Mouse (Mus musculus): ENCODE measurements around the gene Pak6.

Gene Pak6

DNA sequence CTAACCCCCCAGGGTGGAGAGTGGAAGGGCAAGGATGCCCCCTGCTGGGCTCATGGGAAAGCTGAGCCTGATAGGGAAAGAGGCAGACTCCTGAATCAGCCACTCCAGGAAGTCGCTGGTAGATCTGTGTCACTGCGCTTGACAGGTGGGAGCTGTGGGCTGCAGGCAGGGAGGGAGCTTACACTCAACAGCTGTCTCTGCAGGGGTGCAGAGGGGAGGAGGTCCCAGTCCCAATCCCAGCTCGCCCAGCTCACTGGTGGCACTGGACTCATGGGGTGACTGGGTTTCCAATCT lies 67.5 kb downstream of the Pak6 start:
- peak; percentile 90 for DNase-seq (ENCODE audit: low spot score)

DNA sequence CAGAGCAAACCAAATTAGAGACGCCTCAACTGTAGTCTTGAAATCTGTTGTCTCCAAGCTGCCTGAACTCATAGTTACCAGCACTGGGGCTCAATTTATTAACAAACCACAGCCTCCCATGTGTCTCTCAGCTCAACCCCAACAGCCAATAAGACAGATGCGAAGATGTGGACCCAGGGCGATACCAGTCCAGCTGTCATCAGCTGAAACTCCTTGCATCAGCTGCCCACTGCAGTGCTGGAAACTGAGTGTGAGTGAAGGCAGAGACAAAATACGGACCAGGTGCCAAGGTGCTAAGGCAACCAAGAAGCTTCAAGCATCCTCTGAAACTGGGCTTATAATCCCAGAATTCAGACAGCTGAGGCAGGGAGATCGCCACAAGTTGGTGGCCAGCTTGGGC lies 68.9 kb downstream of the Pak6 start:
- no peak for DNase-seq (ENCODE audit: low spot score)

DNA sequence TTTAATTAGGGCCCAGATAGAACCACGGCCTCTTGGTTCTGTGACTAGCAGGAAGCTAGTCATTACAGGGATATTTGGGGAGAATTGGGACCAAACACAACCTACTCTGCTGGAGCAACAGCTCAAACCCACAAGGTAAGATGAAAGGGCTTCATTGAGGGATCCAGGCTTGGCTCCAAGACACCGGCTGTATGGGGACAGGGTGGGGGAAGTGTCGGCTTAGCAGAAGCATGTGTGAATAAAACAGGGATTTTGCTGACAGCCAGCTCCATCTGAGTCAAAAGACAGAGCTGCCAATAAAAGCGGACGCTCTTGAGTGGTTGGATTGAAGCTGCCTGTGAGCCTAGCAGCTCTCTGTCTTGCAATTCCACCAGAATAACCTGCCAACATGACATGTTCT lies 70.2 kb downstream of the Pak6 start:
- DNase-seq (ENCODE audit: low spot score) = no peak

DNA sequence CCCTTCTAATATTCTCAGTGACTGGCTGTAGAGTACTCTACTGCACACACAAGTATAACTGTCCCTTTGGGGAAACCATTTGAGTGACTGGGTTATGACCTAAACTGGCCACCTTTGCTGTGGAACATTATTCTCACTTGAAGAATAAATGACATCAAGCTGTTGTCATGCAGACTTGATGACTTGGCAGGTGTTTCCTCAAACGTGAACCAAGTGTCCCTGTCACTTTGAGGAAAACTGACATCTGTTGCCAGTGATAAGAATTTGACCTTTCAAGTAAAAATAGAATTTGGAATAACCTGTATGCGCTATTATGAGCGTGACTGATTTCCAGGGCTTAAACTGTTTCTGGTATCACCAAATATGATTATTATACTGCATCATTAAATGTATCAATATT lies 77.2 kb downstream of the Pak6 start:
- no peak for DNase-seq (ENCODE audit: low spot score)

DNA sequence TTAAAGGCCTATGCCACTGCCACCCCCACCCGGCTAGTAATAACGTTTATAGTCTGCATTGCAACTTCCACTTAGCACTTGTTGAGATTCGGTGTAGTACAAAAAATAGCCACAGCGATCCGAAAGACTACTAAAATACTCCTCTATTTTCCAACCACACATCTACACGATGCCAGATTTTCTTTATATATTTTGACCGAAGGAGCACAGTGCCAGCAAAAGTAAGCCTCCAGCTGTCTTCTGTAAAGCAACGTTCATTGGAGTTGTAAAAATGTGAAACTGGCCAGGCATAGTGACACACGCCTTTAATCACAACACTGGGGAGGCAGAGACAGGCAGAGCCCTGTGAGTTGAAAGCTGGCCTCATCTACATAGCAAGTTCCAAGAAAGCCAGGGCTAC lies 78.1 kb downstream of the Pak6 start:
- DNase-seq (ENCODE audit: low spot score) = no peak

DNA sequence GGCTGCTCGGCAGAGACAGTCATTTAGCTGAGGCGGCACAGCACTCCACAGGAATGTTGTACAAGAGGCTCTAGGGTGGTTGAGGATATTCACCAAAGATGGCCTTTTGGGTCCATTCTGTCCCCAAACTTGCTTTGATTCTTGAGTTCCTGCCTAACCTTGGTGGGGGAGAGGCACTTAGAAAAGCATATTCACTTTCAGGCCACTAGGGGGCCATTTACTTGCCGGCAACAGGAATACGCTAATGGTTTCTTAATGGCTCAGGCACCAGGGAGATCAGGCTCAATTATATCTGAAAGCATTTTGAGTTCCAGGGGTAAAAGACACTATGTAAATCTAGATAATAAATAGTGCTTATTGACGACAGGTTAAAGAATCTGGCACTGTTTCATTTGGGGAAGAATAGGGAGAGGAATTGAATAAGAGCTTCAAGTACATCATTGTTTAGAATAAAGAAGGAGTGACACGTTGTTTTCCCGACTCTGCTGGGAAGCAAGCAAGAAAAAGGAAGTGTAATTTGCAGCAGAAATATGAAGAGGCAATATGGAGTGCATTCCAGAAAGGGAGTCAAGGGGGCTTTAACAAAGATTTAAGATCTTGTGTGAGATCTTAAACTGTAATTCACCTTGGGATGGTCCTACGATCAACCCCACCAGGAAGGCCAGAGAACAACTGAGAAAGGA lies 80.3 kb downstream of the Pak6 start:
- no peak for DNase-seq (ENCODE audit: low spot score)

DNA sequence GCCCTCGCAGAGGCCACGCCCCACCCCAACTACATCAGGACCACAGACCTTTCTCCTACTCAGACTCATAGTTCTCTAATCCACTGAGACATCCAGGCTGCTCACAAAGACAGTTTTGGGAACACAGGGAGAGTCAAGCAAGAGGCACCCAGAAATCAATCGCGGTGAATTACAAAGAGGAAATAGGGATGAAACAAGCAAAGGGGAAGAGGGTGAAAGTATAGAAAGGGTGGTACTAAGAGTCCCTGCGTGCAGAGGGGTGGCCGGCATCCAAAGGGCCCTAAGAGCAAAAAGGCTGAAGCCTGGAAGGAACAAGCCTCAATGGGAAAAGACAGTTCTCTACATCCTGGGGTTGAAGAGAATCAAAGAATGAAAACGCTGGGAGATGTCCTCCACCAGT lies 81.5 kb downstream of the Pak6 start:
- no peak for DNase-seq (ENCODE audit: low spot score)

DNA sequence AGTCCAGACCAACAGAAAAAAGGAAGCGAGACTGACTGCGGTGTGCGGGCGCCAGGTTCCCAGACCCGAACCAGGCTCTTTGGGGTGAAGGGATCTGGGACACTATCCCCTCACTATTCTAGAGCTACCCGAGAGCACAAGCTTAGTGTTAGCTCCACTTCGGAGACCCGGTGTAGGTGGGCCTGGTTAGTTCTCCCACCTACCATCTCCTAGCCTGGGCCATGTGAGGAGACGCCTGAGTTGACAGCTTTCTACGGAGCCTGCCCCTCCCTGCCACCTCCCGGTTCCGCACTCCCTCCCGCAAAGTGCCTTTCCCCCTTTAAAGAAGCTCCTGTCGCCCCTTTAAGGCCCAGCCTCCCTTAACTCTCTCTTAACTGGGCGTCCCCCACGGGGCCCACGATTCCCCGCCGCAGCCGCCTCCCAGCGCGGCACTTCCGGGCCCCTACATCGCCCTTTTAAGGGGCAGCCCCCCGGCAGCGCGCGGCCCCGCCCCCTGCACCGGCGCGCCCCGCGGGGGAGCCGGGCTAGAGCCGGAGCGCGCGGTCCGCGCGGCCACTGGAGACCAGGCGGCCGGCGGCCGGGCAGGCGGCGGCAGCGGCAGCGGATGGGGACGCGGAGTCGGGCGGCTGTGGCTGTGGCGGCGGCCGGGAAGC lies 82.3 kb downstream of the Pak6 start, which contains the start of gene Inafm2:
Inafm2 (plus strand) TSS at position 527 of the 653 bp plus-strand sequence.
- DNase-seq (ENCODE audit: low spot score) = peak; percentile 87

DNA sequence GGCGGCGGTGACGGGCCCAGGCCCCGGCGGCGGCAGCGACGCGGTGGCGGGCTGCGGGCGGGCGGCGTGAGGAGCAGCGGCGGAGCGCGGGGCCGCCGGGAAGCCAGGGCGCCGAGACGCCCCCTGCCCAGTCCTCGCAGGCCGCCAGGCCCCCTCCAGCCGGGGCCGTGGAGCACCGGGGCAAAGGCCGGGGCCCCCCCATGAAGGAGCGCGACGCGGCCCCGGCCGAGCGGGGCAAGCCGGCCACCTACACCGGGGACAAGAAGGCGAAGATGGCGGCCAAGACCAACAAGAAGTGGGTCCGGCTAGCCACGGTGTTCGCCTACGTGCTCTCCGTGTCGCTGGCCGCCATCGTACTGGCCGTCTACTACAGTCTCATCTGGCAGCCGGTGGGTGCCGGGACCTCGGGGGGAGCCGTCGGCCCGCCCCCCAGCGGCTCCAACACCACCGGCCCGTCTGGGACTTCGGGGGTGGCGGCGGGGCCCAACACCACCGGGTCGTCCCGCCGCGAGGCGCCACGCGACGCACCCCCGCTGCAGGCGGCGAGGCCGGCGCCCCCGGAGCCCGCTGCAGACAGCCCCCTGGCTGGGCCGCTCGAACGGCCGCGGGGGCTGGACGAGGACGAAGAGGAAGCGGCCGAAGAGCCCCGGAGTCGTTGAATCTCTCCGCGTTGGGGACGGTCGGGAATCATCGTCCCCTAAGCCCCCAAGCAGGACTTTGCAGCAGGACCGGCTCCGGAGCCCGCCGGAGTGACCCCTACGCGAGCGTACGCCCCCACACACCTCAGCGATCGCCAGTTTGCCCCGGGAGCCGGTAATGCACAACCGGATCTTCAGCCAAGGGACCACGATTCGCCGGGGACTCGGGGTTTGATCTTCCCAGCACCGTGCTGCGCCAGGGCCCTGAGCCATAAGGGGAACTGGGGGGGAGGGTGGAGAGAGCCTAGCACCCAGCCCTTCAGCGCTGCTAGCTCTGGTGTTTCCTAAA lies 83.1 kb downstream of the Pak6 start:
- DNase-seq (ENCODE audit: low spot score) = peak; percentile 61

DNA sequence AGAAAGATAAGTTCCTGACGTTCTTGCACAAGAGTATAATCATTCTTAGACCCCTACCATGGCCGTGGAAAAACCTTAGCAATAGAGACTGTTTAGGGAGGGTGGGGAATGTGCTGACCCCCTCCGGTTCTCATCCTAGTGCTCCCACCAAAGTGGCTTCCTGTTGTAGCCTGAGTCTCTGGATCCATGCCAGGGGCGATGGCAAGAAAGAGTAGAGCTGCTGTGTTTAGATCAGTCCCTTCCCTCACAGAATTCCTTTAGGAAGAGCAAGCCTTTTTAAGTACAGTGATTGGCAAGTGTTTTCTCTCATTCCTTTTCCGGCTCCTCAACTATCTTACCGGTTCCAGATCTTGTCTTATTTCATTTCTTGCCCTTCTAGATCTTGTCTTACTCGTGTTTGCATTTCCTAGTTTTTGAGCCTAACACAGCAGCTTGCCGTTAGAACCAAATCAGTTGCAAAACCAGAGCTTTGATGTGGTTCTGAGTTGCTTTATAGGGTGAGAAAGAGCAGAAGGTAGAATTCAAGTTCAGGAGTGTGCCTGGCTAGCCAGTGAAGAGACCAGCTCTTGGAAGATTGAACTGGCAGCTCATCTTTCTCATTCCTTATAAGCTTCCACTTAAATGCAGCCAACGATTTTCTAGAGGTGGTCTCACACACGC lies 84.3 kb downstream of the Pak6 start:
- peak; percentile 58 for DNase-seq (ENCODE audit: low spot score)

All from testis, postnatal 10 days (tissue).